Mouse (Mus musculus): ENCODE measurements around the gene Zfp511.

DNA sequence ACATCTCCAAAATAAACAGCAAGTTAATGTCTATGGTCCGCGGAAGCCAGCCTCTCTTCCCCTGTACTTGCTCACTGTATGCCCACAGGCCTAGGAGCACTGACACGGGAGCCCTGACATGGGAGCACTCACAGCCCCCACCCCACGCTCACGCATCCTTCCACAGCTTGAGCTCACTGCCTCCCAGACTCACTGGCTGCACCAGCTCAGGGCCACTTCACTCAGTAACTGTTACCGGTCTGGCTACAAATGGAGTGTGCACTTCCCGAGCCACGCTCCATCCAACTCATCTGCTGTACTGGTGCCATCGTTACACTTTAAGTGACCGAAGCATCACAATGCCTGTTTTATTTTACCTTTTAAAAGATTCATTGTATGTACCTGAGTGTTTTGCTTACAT is 3.8 kb upstream of the Zfp511 start:
- TF ChIP-seq POLR2A (IDR thresholded peaks at IDR 0.05; ENCODE audit: borderline replicate concordance, low read depth, low read length), result no peak
- no peak for TF ChIP-seq CTCF (IDR thresholded peaks at IDR 0.05; ENCODE audit: low read depth, low read length)

Measured in bone marrow macrophage, adult 2 months (primary cell).